8 mouse cellular contexts compared by ENCODE assay signal in the genomic region with DNA sequence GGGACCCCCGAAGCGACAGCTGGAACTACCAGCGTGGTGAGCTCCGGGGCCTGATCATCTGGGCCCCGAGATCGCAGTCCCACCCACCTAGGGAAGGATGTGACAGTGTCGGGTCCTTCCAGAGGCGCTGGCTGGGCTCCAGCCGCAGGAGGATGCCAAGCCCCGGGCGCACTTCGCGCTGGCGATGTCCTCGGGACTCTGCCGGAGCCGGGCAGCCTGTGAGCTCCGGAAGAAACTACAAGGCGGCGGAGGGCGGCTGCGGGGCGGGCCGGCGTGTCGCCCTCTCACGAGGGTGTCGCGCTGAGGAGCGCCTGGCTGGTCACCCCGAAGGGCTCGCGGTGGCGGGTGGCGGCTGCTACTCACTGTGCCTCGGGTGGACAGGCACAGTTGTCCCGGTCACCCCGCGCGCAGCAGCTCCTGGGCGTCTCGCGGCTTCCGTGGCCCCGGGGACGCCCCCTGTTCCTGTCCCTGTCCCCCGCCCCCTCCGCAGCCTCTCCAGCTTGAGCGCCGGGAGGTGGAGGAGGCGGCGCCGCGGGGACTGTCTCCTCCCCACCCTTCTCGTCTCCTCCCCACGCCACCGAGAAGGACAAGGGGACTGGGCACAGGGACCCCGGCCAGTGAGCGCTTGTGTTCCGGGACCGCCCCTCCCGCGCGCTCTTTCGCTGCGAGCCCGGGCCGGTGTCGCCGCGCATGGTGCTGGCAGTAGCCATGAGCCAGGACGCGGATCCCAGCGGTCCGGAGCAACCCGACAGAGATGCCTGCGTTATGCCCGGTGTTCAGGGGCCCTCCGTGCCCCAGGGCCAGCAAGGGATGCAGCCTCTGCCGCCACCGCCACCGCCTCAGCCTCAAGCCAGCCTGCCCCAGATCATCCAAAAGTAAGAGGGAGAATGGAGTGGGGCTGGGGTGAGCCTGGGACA. TPM values are rescaled to one million over a fixed set of nuclear protein-coding genes. Genes with fewer than 3 reads are reported as not detected.
A peak's percentile ranks its signal among the peaks of the same experiment; 100 is the strongest.
DNase-seq lines count a peak whose midpoint lies in the region; ATAC-seq lines count a peak whose summit lies in the region.

A gene (plus strand): TSS at position 589 of the 917 bp plus-strand sequence.

- H3K4me1 ChIP-seq in intestine, embryonic 14.5 days (replicated peaks; ENCODE audit: control insufficient read depth, insufficient read depth, low read length), result peaks cover 9% of the 10 kb centered on the region
- H3K4me1 ChIP-seq in liver, embryonic 11.5 days (replicated peaks; ENCODE audit: control insufficient read depth, insufficient read depth, low read length), result peaks cover 5% of the 10 kb centered on the region

- H3K4me2 ChIP-seq in intestine, embryonic 14.5 days (ENCODE audit: low read length), result peak within 1 kb of the TSS; percentile 100
- H3K4me2 ChIP-seq in liver, embryonic 11.5 days, result peak within 1 kb of the TSS; percentile 96

- peak within 1 kb of the TSS; percentile 25; the same call in 1 of the 2 replicates for H3K9ac ChIP-seq in intestine, embryonic 14.5 days (ENCODE audit: low read length)
- peak within 1 kb of the TSS; percentile 40; the same call in 1 of the 2 replicates for H3K9ac ChIP-seq in liver, embryonic 11.5 days (ENCODE audit: low read depth, low read length)

- H3K4me3 ChIP-seq in intestine, embryonic 14.5 days (ENCODE audit: low read depth, low read length), result peak within 1 kb of the TSS; percentile 46
- peak within 1 kb of the TSS; percentile 60 for H3K4me3 ChIP-seq in liver, embryonic 11.5 days (ENCODE audit: low read depth, low read length)

- no peaks in the 10 kb centered on the region for H3K9me3 ChIP-seq in intestine, embryonic 14.5 days (ENCODE audit: control insufficient read depth, low read length)
- H3K9me3 ChIP-seq in liver, embryonic 11.5 days (ENCODE audit: control insufficient read depth, low read length), result no peaks in the 10 kb centered on the region

- peak; percentile 74 for ATAC-seq in granulocyte monocyte progenitor cell, adult 5-6 weeks (replicated peaks; ENCODE audit: poor library complexity, severe bottlenecking)
- peak; percentile 78 for ATAC-seq in intestine, embryonic 14.5 days (replicated peaks; ENCODE audit: low FRiP score, low TSS enrichment, low read depth)
- 0 out of 2 replicates have a peak, but pooled peaks have one; percentile 18 for ATAC-seq in liver, embryonic 11.5 days (replicated peaks; ENCODE audit: low FRiP score)
- ATAC-seq in monocyte, adult 5-6 weeks (replicated peaks; ENCODE audit: insufficient number of reproducible peaks, low FRiP score, low TSS enrichment, poor library complexity, severe bottlenecking), result no peak

- H3K27me3 ChIP-seq in intestine, embryonic 14.5 days (replicated peaks; ENCODE audit: control insufficient read depth, insufficient read depth, low read length), result peaks cover 73% of the 10 kb centered on the region
- peaks cover 56% of the 10 kb centered on the region for H3K27me3 ChIP-seq in liver, embryonic 11.5 days (replicated peaks; ENCODE audit: control insufficient read depth, insufficient read depth, low read length)

- H3K27ac ChIP-seq in intestine, embryonic 14.5 days (ENCODE audit: low read depth), result no peak within 1 kb of the TSS
- no peak within 1 kb of the TSS for H3K27ac ChIP-seq in liver, embryonic 11.5 days (ENCODE audit: low read depth, low read length)

- peak; percentile 6 to 28 for DNase-seq in spleen, postnatal 10 days (ENCODE audit: low spot score in 2 of 2)
- no peak for DNase-seq in spleen, postnatal 14 days (ENCODE audit: low spot score in 2 of 2)
- peak; percentile 56 for DNase-seq in embryo, embryonic 10 days (ENCODE audit: low spot score)
- peak; percentile 81 for DNase-seq in intestine, embryonic 14.5 days (ENCODE audit: low spot score)
- peak; percentile 53 for DNase-seq in liver, embryonic 11.5 days (ENCODE audit: low spot score)
- peak; percentile 75 for DNase-seq in neural tube, embryonic 10.5 days (ENCODE audit: extremely low spot score, low spot score)

- WGBS in intestine, embryonic 14.5 days, result under 1% methylated on average over 68 of the region's 82 CpGs
- under 1% methylated on average over 82 of the region's 82 CpGs for whole genome bisulfite sequencing in liver, embryonic 11.5 days

- H3K36me3 ChIP-seq in intestine, embryonic 14.5 days (ENCODE audit: control insufficient read depth, insufficient read depth, low read length), result no peaks in the 10 kb centered on the region
- H3K36me3 ChIP-seq in liver, embryonic 11.5 days (ENCODE audit: control insufficient read depth, insufficient read depth, low read length), result no peaks in the 10 kb centered on the region

RNA-seq across cellular contexts. Expression of the gene that starts here (rescaled TPM):
- total RNA-seq in granulocyte monocyte progenitor cell, adult 5-6 weeks (2014; fragmentation: Nextera tagmentation), result 0.09 and 0.41 TPM in 2 replicates
- 0.05 and 0.34 TPM in 2 replicates for total RNA-seq in granulocyte monocyte progenitor cell, adult 5-6 weeks (2017)
- polyA plus RNA-seq in intestine, embryonic 14.5 days (2014; fragmentation: Nextera tagmentation; extraction: Ambion mirVana), result 0.62 and 0.63 TPM in 2 replicates
- polyA plus RNA-seq in liver, embryonic 11.5 days (2014; fragmentation: Nextera tagmentation; extraction: Ambion mirVana), result 0.35 and 0.37 TPM in 2 replicates
- not detected in 3 replicates for total RNA-seq in monocyte, adult 5-6 weeks (2017)

Comparison
In these comparisons a context has a peak if more than half of its experiments do, and no peak if none do; other contexts are left out.
1. DNase-seq: peak in spleen, postnatal 10 days (2 of 2), embryo, embryonic 10 days (single experiment) and neural tube, embryonic 10.5 days (single experiment); none in spleen, postnatal 14 days (0 of 2).
2. Peak in ATAC-seq in granulocyte monocyte progenitor cell, adult 5-6 weeks; RNA of the gene not detected or under 1 TPM.
3. Peak in DNase-seq, ATAC-seq, H3K4me3 ChIP-seq, H3K9ac ChIP-seq and H3K4me2 ChIP-seq in intestine, embryonic 14.5 days; RNA of the gene not detected or under 1 TPM.
4. Peak in DNase-seq, ATAC-seq, H3K4me3 ChIP-seq, H3K9ac ChIP-seq and H3K4me2 ChIP-seq in liver, embryonic 11.5 days; RNA of the gene not detected or under 1 TPM.